Mouse (Mus musculus) layer of hippocampus, adult 9-11 months (tissue): ENCODE data around the gene Ccdc183.

ENCODE experiments used
- DNase-seq: peaks from one replicate; pipeline ENCODE4 v3.0.0; 2022

The Ccdc183 gene

DNA sequence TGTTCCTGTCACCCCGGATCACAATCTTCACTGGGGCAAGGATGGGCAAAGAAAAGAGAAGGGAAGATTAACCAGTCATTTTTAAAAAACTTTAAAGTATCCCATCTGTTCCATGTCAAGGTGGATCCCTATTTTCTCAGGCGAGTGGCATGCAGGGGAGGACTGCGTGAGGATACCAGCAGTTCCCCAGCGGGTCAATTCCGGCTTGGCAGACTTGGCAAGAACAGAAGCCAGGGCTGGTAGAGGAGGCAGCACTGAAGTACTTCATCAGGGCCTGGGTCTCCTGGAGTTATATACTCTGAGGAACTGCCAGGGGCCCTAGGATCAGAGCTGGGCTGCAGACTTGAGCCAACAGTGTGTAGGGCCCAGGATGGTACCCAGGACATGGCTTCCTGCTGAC lies 15.0 kb downstream of the Ccdc183 start:
- DNase-seq = no peak

DNA sequence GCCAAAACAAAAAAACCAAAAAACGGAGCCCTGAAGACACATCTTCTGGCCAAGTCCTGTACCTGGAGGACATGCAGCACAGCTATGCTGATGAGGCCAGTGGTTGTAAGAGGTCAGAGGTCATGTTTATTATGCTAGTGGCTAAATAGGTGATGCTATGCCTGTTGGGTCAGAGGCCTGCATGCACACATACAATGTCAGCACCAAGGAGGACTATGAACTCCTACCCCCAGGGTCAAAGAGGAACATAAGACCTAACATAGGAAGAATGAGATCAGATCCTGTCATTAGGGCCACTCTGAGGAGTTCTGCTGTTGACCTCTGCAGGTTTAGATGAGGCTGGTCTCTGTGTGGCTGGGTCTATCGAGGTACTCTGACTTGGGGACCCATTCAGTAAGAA lies 17.4 kb downstream of the Ccdc183 start:
- DNase-seq = no peak

GRCm38 (mm10) chr2:25598749-25599148 lies 18.7 kb downstream of the Ccdc183 start:
- no peak for DNase-seq

- DNase-seq = no peak
Observed at GRCm38 (mm10) chr2:25596765-25597510, 20.5 kb downstream of the Ccdc183 start.

- DNase-seq = no peak
Observed at GRCm38 (mm10) chr2:25591863-25592262, 25.6 kb downstream of the Ccdc183 start.

- peak; percentile 62 for DNase-seq
Observed at GRCm38 (mm10) chr2:25588227-25588907, 29.1 kb downstream of the Ccdc183 start.

DNA sequence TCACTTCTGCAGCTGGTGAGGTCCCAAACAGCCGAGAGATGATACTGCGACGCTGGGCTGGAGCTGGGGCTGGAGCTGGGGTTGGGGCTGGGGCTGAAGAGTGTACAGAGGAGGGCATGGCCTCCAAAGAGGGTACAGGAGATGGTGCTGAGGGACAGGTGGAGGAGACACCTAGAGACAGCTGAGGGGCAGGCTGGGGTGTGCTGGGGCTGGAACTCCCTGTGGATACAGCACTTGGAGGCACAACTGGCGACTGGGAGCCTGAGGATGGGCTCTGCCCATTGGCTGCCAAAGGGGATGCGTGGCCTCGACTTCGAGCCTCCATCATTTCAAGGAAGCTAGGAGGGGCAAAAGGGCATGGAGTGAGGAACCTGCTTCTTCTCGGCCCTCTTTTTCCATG lies 30.2 kb downstream of the Ccdc183 start:
- no peak for DNase-seq

DNA sequence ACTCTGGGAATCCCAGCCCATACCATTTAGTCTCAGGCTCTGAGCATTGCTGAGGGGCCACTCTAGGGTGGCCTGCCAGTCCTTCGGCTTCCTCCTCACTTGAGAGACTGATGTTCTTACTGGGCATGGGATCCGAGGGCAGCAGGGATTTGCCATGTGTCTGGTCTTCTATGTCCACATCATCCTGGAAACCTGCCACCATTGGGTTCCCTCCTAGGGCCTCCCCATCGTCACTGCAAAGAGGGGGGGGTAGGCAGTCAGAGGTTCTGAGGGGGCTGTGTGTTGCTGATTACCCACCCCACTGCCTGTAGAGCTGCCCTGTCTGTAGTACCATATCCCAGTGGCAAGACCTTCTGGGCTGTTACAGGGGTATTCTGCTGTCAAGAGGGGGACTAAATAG lies 31.9 kb downstream of the Ccdc183 start:
- DNase-seq = no peak

DNA sequence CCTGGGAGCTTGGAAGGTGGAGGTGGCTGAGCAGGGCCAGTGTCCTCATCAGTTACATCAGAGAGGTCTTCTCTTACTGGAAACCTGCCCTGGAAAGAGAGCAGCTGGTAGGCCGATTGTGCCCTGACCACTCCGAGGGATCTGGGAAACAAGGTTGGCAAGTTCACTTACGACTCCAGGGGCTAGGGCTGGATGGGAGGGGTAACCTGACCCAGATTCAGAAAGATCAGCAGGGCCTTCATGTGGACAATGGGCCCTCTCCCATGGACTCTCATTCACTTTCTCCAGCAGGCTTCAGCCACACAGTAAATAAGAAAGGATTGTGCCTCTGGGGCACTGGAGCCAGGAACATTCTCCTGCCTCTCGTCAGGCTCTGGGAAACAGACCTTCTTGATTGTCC lies 32.6 kb downstream of the Ccdc183 start:
- DNase-seq = no peak

GRCm38 (mm10) chr2:25584152-25584551 lies 33.3 kb downstream of the Ccdc183 start:
- DNase-seq = no peak

- no peak for DNase-seq
Observed at GRCm38 (mm10) chr2:25583571-25583970, 33.9 kb downstream of the Ccdc183 start.

DNA sequence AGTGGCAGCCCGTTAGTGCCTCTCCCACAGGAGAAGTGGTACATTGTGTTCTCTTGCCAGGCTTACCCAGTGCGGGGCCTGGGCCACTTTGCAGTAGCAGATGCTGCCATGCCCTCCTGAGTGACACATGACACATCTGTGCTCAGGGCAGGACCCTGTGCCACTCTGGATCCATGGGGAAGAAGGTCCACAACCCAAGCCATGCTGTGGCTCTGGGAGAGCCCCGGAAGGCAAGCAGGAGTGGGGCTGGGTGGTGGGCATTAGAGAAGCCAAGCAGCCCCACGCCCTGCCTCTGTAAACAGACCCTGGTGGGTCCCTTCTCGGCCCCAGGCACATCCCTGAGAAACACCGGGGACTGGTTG lies 34.4 kb downstream of the Ccdc183 start:
- DNase-seq = no peak

DNA sequence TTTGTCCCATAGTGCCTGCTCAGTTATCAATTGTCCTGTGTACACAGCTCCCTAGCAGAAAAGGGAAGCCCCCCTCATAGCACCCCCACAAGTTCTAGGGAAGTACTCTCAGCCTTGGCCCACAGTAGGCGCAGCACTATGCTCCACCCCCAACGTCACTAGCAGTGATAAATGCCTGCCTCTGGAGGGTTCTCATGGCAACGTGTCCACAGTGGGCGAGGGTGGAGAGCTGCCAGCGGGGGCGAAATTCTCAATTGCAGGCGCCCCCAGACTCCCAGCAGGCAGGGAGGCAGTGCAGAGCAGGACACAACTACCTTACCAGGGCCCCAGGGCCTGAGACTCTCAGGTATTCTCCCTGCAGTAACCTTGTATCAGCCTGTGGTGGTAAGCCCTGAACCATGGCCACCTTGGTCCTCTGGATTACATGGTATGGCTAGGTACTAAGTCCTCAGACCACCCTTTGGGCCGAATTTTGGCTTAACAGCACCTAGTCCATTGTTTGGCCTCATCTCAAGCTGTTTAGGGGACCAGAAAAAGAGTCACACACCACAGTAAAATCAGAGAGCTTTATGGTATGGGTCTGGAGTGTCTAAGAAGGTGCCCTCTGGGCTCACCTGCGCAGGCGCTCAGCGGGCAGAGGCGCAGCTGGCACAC lies 34.9 kb downstream of the Ccdc183 start:
- peak; percentile 89 for DNase-seq

GRCm38 (mm10) chr2:25581901-25582301 lies 35.6 kb downstream of the Ccdc183 start:
- DNase-seq = peak; percentile 47

- peak; percentile 80 for DNase-seq
Observed at GRCm38 (mm10) chr2:25581294-25581864, 36.1 kb downstream of the Ccdc183 start, which contains the start of gene Ajm1. TSS of gene Ajm1 (minus strand) at chr2:25581757.

GRCm38 (mm10) chr2:25580621-25581101 lies 36.8 kb downstream of the Ccdc183 start:
- DNase-seq = peak; percentile 68

DNA sequence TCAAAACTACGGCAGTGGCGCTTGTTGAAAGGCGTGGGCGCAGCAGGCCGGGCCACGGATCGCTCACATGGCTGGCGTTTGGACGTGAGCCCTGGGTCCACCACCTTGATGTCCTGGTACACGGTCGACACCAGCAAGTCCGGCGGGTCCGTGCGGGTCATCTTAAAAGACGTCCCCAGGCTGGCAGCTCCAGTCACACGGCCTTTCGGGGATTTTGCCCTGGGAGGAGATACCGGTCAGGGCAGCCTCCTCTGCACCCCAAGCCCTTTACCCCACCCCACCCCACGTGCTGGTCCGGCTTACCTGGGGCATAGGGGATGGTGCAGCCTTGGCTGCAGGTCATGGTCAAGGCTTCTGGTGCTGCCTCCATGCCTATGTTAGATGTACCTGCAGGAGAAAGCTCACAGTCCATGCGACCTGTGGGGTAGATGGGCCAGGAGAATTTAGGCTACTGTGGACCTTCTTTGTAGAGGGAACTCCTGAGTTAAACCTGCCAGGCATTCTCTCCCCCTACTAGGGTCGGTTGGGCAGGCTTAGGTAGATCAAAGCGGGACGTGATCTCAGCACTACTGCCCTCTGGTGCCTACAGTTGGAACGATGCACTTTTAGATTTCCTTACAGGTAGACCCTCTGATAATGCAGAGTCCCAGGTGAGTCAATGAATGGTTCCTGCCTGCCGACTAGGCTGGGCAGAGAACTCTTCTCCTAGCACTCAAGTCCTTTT lies 37.6 kb downstream of the Ccdc183 start:
- no peak for DNase-seq

- no peak for DNase-seq
Observed at GRCm38 (mm10) chr2:25578796-25579736, 38.4 kb downstream of the Ccdc183 start.

GRCm38 (mm10) chr2:25577951-25578795 lies 39.3 kb downstream of the Ccdc183 start:
- DNase-seq = no peak
